Mouse (Mus musculus): Measurements from ENCODE around the gene Plxdc1.
A peak's percentile ranks its signal among the peaks of the same experiment; 100 is the strongest.
"Not testable (repeated sequence)": the region's sequence is repeated elsewhere in the genome, so short reads cannot be mapped to it uniquely, and the experiment has no call there.

Gene Plxdc1

DNA sequence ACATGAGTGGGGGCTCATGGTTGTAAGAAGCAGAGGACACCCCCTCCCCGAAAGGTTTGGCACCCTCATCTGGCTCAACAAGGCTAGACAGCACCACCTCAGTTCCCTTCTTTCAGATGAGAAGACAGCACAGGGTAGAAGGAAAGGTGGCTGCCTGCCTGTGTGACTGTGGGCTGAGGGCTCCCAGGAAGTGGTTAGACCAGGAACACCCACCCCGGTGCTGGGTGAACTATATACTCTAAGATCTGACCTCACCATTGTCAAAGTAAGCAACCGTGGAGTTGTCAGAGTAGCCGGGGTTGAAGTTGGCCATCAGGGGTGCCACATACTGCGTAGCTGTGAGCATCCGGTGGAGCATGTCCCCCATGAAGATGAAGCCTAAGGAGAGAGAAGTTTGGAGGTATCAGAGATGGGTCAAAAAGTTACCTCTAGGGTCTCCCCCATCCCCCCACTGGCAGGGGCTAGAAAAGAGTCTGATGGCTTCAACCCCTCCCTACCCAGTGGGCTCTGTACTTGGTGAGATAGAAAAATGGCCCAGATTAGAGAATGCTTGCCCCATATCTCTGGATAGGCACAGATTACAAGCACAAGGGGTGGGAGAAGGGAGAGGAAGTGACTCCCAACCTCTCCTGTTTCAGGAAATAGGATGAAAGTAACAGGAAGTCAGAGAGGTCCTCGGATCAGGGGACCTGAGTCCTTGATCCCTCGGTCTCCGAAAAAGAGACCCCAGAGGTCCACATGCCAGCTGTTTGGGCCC lies 30.9 kb downstream of the Plxdc1 start:
- DNase-seq (ENCODE audit: low read depth): no peak

DNA sequence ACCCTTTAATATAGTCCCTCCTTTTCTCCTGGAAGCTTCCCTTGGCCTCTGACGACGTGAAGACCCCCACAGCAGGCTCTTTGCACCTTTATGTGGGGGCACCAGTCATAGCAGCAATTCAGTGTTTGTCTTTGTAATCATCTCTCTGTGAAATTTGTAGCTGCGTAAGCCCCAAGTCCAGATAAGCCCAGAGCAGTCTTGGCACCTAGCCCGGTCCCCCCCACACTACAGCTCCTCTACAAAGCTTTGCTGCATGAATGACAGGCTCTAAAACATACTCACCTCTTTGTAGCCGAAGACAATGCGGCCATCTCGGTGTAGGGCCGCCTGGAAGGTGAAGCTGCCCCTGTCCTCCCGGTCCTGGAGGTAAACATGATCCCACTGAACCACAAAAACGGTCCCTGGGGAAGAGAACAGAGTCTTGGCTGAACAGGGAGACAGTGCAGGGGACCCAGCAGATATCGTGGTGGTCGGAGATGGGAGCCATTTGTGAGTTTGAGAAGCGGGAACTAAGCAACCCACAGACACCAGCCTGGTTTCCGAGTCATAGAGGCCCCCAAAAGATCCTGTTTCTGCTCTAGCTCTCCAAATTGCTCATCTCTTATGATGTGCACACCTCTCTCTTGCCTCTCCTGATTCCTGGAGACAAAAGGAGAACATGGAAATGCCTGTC lies 31.6 kb downstream of the Plxdc1 start:
- DNase-seq (ENCODE audit: low read depth): no peak

DNA sequence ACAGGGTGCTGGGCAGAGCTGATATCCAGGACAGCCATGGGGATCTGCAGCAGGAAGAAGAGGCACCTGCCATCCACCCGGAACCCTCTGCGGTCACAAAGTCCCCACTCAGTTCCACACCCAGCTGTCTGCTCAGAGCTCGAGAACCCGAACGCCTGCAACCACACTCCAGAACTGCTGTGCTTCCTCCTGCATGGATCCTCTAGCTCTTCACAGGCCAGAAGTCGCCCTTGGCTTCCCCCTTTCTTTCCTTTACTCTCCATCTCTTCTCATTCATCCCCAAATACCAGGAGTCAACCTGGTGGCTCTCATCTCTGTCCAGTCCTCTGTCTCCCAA lies 32.3 kb downstream of the Plxdc1 start:
- no peak for DNase-seq (ENCODE audit: low read depth)

DNA sequence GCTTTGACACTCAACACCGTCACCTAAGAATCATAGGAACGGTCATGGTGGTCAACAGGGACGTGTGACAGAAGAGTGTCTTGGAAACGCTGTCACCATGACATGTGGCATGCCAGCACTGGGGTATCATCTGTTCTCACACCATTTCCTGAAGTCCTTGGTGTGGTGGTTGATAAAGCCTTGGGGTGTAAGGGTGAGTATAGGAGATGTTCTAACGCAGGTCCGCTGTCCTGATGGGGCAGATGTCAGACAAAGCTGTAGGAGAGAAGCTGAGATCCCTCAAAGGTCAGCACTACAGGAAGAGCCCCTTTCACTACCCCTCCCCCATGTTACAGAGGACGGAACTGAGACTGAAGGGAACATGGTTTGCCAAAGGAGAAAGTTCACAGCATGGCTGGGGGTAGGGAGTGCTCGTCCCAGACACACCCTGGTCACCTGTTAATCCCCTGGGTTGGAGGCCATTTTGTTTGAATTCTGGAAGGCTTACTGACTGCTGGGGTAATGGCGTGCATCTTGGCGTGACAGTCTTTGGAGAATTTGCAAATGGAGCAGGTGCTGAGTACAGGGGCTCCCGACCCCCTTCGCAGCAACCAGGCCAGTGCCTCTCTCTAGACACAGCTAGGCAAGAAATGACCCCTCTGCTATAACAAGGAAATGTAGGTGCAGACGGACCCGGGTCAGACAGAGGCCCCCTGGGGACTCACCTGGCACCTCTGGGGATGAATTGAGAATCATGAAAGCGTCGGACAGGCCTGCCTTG lies 32.9 kb downstream of the Plxdc1 start:
- no peak for DNase-seq (ENCODE audit: low read depth)

DNA sequence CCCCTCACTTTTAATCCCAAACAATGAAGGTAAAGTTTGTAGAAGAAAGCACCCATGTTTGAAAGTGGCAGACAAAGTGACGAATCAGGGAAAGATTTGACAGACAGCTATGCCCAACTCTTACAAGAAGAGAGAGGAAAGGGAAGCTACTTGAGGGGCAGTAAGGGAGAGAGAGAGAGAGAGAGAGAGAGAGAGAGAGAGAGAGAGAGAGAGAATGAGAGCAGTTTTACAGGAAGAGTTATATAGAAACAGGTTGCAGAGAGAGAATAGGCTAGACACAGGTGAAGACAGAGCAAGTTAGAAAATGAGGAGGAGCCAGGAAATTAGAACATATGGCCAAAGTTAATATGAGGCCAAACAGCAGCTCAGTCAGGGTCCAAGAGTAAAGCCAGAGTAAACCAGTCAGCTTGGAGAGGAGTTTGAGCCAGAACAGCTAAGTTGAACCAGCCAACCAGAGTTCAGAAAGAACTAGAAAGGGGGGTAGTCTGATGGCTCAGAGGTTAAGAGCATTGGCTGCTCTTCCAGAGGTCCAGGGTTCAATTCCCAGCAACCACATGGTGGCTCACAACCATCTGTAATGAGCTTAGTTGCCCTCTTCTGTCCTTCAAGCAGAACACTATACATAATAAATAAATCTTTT lies 33.8 kb downstream of the Plxdc1 start:
- DNase-seq (ENCODE audit: low read depth): no peak

DNA sequence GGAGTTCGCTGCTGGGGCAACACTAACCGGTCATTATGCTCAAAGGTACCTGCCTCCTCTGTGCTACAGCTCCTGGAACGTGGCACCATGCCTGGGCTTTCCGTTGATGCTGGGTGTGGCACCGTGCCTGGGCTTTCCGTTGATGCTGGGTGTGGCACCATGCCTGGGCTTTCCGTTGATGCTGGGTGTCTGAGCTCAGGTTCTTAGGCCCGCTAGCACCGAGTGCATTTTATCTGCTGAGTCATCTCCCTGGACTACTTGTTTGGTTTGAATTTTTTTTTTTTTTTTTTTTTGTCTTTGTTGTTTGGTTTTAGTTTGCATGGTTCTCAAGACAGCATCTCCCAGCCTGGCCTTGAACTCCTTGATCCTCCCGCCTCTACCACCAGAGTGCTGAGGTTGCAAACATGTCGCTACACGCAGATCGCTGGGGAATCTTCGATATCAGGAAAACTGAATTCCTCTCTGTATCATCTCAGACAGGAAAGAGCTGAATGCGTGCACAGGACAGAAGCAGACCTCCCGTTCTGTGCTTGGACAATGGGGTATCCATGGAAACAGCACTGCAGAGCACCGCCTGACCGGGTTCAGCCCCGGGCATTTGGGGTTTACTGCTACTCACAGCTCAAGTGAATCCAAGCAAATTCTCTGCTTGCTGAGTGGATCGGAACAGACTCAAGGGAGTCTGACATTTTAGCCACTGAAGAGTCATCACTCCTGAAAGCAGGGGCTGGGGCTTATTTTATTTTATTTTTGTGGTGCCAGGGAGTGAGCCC lies 36.4 kb downstream of the Plxdc1 start:
- peak; percentile 30 for DNase-seq (ENCODE audit: low read depth)

DNA sequence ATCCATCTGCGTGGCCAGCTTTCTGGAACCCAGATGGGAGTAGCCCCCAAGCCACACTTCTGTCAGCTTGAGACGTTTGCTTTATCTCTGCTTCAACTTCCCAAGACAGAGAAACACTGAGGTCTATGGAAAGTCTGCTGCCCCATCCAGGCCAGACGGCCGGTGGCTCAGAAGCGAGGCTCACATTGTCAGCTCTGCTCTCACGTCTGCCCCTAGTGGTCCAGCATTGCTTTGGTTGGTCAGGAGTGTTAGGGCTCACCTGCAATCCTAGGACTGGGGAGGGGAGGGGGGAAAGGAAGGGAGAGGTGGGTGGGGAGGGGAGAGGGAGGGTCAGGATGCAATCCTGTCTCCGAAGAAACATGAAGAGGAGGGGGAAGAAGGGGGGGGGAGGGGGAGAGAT lies 38.8 kb downstream of the Plxdc1 start:
- DNase-seq (ENCODE audit: low read depth): peak; percentile 43

DNA sequence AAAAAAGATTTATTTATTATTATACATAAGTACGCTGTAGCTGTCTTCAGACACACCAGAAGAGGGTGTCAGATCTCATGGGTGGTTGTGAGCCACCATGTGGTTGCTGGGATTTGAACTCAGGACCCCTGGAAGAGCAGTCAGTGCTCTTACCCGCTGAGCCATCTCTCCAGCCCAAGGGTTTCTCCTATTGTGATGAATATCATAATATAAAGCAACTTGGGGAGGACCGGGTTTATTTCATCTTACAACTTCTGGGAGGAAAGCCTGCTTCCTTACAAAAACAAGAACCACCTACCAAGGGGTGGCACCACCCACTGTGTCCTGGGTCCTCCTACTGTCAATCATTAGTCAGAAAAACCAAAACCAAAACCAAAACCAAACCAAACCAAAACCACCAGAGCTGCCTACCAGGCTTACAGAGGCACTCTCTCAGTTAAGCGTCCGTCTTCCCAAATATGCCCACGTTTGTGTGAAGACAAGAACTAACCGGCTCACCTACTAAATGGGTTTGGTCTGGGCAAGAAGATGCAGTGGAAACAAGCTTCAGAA lies 40.4 kb downstream of the Plxdc1 start:
- DNase-seq (ENCODE audit: low read depth): not testable (repeated sequence)

DNA sequence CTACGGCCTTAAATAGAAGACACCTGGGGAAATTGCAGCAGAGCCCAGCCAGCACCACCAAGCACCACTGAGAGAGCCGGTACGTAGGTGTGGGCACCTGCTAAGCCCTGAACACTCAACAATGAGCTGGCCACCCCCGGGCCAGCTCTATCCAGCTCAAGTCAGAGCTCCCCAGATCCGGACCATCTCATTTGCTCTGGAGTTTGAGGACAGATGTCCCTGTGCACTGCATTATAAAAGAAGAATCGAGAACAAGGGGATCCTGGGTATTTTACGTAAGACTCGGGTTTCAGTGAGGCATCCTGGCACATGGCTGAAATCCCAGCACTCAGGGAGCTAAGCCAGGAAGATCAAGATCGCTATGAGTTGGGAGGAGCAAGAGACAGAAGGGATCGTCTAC lies 41.2 kb downstream of the Plxdc1 start:
- DNase-seq (ENCODE audit: low read depth): no peak

DNA sequence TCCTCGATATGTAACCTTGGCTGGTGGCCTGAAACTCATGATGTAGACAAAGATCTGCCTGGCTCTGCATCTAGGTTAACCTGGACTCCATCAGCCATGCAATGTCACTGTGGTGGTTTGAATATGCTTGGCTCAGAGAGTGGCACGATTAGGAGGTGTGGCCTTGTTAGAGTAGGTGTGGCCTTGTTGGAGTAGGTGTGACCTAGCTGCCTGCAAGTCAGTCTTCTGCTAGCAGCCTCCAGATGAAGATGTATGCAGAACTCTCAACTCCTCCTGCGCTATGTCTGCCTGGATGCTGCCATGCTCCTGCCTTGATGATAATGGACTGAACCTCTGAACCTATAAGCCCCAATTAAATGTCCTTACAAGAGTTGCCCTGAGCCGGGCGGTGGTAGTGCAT lies 43.0 kb downstream of the Plxdc1 start:
- DNase-seq (ENCODE audit: low read depth): no peak

DNA sequence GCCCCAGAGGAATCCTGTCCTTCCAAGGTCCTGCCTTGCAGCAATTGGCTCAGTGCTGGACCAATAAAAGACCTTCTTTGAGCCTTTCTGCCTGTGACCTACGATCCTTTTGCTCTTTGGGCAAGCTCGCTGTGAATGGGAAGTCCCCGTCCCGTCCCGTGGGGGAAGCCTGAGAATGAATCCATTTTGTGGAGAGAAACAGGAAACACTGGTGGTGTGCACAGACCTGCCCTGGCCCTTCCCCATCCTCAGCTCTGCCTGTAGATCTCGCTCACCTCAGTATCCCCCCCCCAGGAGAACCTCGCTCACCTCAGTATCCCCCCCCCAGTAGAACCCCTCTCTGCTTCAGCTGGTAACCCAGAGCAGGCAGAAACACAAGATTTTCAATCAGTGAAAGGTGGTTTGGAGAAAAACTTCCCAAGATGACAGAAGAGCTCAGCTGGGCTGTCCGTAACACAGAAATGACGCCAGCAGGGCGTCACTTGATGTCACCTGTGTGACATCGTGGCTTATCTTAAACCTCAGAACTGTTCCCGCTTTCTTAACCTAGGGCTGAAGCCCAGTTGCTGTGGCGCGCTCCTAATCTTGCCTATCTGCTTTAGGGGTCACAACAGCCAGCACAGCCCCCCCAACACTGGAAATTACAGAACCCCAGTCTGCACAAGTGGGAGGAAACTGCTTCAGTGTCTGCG lies 43.7 kb downstream of the Plxdc1 start:
- no peak for DNase-seq (ENCODE audit: low read depth)

DNA sequence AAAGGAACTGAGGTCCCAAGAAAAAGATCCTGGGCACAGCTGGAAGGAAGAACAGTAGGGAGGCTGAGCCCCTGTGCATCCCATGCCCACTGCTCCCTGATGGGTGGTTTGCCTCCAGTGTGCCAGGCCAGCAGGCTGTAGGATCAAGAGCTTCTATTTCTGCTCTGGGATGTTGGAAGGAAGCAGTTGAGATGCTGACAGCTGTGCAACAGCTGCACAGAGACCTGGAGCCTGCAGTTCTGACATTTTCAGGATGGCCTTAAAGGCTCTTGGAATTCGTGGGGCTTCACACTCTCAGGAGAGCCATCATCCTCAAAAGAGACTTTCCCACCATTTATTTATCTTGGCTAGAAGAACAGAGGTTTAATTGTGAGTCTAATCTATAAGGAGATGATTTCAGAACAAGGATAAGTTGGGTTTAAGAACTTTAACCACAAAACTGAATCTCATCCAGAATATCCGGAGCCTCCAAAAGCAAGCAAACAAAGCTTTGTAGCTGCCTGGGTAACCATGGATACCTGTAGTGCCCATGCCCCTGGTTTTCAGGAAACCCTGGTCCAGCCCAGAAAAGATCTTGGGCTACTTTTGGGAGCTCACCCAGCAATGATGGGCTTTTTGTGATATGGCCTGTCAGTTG lies 48.7 kb downstream of the Plxdc1 start:
- DNase-seq (ENCODE audit: low read depth): no peak

DNA sequence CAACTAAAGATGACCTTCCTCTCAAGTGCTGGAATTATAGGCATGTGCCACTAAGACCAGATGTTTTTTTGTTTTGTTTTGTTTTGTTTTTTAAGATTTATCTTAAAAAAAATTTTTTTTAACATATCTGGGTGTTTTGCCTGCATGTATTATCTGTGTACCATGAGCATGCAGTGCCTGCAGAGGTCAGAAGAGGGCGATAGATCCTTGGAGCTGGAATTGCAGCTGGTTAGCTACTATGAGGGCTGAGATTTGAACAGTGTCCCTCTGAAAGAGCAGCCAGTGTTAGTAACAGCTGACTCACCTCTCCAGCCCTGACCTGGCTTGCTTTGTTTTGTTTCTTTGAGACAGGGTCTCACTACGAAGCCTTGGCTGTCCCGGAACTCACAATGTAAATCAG lies 49.5 kb downstream of the Plxdc1 start:
- DNase-seq (ENCODE audit: low read depth): peak; percentile 63

DNA sequence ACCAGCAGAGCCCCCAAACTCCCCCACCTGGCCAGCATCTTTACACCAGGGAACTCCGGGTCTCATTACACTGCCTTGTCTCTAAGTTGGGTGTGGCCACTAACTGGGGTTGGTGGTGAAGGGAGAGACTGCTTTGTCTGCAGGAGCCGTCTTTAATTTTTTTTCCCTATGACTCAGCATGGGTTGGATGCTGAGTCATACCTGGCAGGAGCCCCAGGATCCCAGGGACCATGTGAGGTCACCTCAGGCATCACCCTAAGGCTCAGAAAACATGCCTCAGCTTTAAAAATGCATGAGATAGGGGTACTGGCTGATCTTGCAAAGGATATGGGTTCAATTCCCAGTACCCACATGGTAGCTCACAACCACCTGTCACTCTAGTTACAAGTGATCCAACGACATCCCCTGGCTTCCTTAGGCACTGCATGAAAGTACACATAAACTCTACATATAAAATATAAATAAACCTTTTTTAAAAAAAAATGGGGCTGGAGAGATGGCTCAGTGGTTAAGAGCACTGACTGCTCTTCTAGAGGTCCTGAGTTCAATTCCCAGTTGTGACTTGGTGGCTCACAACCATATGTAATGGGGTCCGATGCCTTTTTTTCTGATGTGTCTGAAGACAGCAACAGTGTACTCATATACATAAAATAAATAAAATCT lies 50.2 kb downstream of the Plxdc1 start:
- peak; percentile 26 for DNase-seq (ENCODE audit: low read depth)

DNA sequence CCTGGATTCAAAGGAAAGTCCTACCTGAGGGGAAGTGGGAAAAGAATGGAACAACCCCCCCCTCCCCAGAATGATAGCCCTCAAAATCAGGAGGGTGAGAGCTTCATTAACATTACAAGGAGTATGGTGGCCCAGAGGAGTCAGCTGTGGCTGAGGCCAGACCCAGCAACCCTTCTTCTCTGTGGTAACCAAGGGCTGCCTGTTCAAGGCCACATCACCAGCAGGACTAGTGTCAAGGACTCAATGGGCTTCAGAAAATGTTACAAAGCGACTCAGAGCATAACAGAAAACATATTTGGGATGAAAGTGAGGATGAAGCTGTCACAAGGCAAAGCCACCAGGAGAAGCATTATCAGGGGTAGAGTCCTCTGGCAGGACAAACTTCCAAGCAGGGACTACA lies 52.7 kb downstream of the Plxdc1 start:
- no peak for DNase-seq (ENCODE audit: low read depth)

DNA sequence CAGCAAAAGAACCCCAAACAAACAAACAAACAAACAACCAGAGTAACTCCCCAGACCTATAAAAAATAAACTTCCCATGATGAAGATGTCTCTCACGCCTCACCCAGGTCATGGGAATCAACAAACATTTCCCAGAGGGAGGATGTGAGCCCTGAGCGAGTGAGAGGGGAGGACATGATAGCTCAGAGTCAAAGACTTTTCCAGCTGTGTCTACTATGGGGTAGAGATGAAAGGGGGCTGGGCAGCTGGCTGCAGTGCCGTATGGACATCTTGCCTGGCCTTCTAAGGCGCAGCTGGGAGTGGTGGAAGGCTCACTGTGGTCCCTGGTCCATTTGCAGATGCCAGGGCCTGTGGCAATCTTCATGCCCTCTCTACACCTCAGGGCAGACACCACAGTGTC lies 57.3 kb downstream of the Plxdc1 start:
- no peak for DNase-seq (ENCODE audit: low read depth)

DNA sequence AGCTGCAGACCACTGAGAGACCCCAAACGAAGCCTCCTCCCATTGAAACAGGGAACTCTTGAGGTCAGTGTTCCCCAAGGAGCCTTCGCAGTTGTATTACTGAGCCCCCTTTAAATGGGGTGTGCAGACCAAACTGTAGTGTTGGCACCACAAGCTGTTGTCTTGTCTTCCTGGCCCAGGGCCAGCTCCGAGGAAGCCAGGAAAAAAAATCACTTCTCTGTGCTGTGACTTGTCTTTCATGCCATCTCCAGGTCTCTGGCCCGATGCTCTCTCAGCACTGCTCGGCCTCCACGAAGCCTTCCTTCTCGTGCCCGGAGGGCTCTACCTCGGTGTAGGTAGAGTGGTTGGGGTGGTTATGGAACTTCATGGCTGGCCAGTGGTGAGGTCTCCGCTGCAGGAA lies 62.0 kb downstream of the Plxdc1 start:
- DNase-seq (ENCODE audit: low read depth): no peak

DNA sequence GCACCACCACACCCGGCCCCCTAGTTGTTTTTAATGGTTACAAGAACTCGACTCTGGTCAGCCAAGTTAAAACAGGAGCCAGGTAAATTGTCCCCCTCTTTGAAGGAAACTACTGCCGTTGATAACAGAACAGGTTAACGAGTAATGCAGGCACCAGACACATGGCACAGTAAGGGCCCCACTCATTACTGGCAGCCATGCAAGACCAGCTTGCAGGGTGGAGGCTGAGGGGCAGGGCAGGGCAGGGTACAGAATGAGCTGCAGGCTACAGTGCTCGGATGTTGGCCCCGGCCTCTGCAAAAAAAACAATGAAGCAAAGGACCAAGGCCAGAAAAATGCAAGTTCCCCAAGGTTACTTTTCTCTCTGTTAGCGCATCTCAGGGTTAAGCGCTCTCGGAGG lies 62.6 kb downstream of the Plxdc1 start:
- DNase-seq (ENCODE audit: low read depth): no peak

DNA sequence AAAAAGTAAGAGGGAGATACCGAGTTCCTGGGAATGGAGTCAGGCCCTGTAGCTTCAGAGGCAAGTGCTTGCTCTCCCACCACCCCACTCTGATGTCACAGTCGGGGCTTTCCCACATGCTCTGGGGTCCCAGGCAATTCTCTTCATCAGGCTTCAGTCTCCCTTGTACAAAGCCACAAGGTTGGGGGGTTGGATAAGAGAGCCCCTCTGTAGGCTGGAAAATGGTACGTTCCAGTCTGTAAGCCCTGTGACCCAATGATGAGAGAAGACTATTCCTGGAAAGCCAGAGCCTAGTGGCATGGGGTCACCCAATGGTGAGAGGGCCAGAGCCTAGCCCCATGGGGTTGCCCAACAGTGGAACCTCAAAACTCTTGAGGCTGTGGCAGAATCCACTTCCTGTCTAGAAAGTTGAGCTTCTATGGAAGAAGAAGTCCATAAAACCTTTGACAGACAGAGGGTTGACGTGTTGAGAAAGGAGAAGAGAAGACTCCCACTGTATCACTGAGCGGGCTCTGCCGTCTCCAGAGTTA lies 70.2 kb downstream of the Plxdc1 start:
- DNase-seq (ENCODE audit: low read depth): no peak

DNA sequence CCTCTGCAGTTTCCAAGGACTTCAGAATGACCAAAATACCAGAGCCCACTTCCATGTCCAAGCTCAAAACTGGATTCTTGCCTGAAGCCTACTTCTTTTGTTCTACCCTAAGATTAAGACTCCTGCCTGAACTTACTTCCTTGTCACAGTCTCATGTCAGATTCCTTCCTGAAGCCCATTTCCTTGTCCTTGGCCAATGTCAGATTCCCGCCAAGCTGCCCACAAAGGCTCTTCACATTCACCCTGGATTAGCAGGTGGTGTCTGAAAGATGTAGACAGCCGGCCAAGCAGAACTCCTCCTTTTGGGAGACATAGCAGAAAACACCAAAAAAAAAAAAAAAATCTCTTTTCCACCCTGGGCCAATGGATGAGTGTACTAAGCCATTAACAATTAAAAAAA lies 70.8 kb downstream of the Plxdc1 start:
- no peak for DNase-seq (ENCODE audit: low read depth)
